Mouse (Mus musculus) ES-E14 (cell line): ENCODE results near the gene Tm4sf20. TPM values are rescaled to one million over a fixed set of nuclear protein-coding genes. Genes with fewer than 3 reads are reported as not detected.
A peak's percentile ranks its signal among the peaks of the same experiment; 100 is the strongest.

ENCODE experiments used
- DNase-seq: peaks from one replicate; pipeline ENCODE4 v3.0.0-alpha.2; 2013; ENCODE audit warnings: low read depth, low spot score
- H3K27ac ChIP-seq: 2 replicates; pipeline ENCODE4 v1.5.1; 2012; ENCODE audit warnings: low read depth, mild to moderate bottlenecking, low read length, moderate library complexity, mixed read lengths; ENCODE audit not compliant: poor library complexity, insufficient read depth, severe bottlenecking
- H3K36me3 ChIP-seq: 2 replicates; pipeline ENCODE4 v1.6.1; 2012; ENCODE audit warnings: mild to moderate bottlenecking, low read length, moderate library complexity, mixed read lengths; ENCODE audit not compliant: control insufficient read depth, poor library complexity, insufficient read depth, severe bottlenecking
- H3K4me1 ChIP-seq, 2 experiments: fragments of 150-350 bp in 1 of 2; sonication (generic) in 1 of 2; 2 replicates each; pipeline ENCODE4 v1.6.1; 2012; ENCODE audit warnings: low read length in 2 of 2, mild to moderate bottlenecking in 1 of 2, mixed read lengths in 1 of 2; ENCODE audit not compliant: control insufficient read depth in 2 of 2, insufficient read depth in 2 of 2, poor library complexity in 1 of 2
- H3K4me3 ChIP-seq, 2 experiments: fragments of 150-350 bp in 1 of 2; sonication (generic) in 1 of 2; 2 replicates each; pipeline ENCODE4 v1.5.1; 2012; ENCODE audit warnings: low read length in 2 of 2, low read depth in 1 of 2, mild to moderate bottlenecking in 1 of 2, mixed read lengths in 1 of 2; ENCODE audit not compliant: insufficient read depth in 1 of 2, poor library complexity in 1 of 2, severe bottlenecking in 1 of 2
- H3K9ac ChIP-seq: 2 replicates; pipeline ENCODE4 v1.6.1; 2012; ENCODE audit warnings: low read depth, mild to moderate bottlenecking, low read length, mixed read lengths; ENCODE audit not compliant: poor library complexity, insufficient read depth, severe bottlenecking
- H3K9me3 ChIP-seq: fragments of 150-350 bp; sonication (generic); 2 replicates; pipeline ENCODE4 v1.6.1; 2012; ENCODE audit warnings: low read depth, mild to moderate bottlenecking, low read length; ENCODE audit not compliant: control insufficient read depth, insufficient read depth
- CHD2 ChIP-seq: IDR thresholded peaks from 2 replicates; pipeline ENCODE4 v1.6.1; 2014; ENCODE audit warnings: mild to moderate bottlenecking, low read depth, low read length, inconsistent platforms
- HCFC1 ChIP-seq: IDR thresholded peaks from 2 replicates; pipeline ENCODE4 v1.6.1; 2012; ENCODE audit warnings: low read length, inconsistent platforms, borderline replicate concordance; ENCODE audit not compliant: insufficient read depth
- MAFK ChIP-seq: IDR thresholded peaks from 2 replicates; pipeline ENCODE4 v1.6.1; 2014; ENCODE audit warnings: mild to moderate bottlenecking, low read depth, low read length, inconsistent platforms; ENCODE audit not compliant: insufficient read depth
- ZC3H11A ChIP-seq: IDR thresholded peaks from 2 replicates; pipeline ENCODE4 v1.6.1; 2012; ENCODE audit warnings: low read depth, mild to moderate bottlenecking, inconsistent platforms, low read length, borderline replicate concordance
- ZNF384 ChIP-seq: IDR thresholded peaks from 2 replicates; pipeline ENCODE4 v1.6.1; 2012; ENCODE audit warnings: low read depth, low read length, inconsistent platforms
- in situ Hi-C, 2 experiments: fragments of 600-800 bp; cut with MboI; formaldehyde crosslinking; loops; one replicate each; pipeline ENCODE4 v1.15.1; 2025; ENCODE audit warnings: low sequenced_read_pairs in 2 of 2, inconsistent platforms in 1 of 2; ENCODE audit not compliant: unreplicated experiment in 2 of 2
- total RNA-seq: library from RNA; depleted of rRNA; stranded (reverse); fragments of 300-350 nt; gene quantifications from 2 replicates; pipeline ENCODE4 v1.2.3, GENCODE M21; 2012

Tm4sf20 gene
- total RNA-seq, 1 experiment: not detected

- H3K36me3 ChIP-seq: no peaks in the 10 kb centered on the region
- H3K27ac ChIP-seq: no peak overlapping the region
- H3K4me1 ChIP-seq: no peaks in the 10 kb centered on the region
- no peak overlapping the region for H3K4me3 ChIP-seq
- no peaks in the 10 kb centered on the region for H3K9me3 ChIP-seq
- H3K9ac ChIP-seq: no peak overlapping the region
- in situ Hi-C loops: loop anchor here (10.0 to 25.0 kb wide), 2 partner anchors 184 to 186 kb away; no protein-coding TSS in a partner anchor
- TF ChIP-seq HCFC1 (no peak), MAFK (no peak), CHD2 (no peak), ZC3H11A (no peak), ZNF384 (no peak)
- DNase-seq: no peak
These were observed 33.0 kb upstream of the Tm4sf20 start for GRCm38 (mm10) chr1:82801105-82801783.

- Histone ChIP-seq H3K9ac (no peak overlapping the region), H3K9me3 (no peaks in the 10 kb centered on the region), H3K4me3 (no peak overlapping the region), H3K27ac (no peak overlapping the region), H3K4me1 (no peaks in the 10 kb centered on the region), H3K36me3 (no peaks in the 10 kb centered on the region)
- DNase-seq: no peak
- in situ Hi-C loops: no loop called here
- TF ChIP-seq ZNF384 (no peak), ZC3H11A (no peak), CHD2 (no peak), HCFC1 (no peak), MAFK (no peak)
These were observed 30.7 kb upstream of the Tm4sf20 start for GRCm38 (mm10) chr1:82798922-82799321.

- Histone ChIP-seq H3K9ac (no peak overlapping the region), H3K36me3 (no peaks in the 10 kb centered on the region), H3K4me1 (no peaks in the 10 kb centered on the region), H3K4me3 (no peak overlapping the region), H3K27ac (no peak overlapping the region), H3K9me3 (no peaks in the 10 kb centered on the region)
- no peak for TF ChIP-seq CHD2
- TF ChIP-seq MAFK: no peak
- TF ChIP-seq ZC3H11A: no peak
- no peak for TF ChIP-seq HCFC1
- no peak for TF ChIP-seq ZNF384
- in situ Hi-C loops: no loop called here
- DNase-seq: no peak
These were observed 30.0 kb upstream of the Tm4sf20 start for GRCm38 (mm10) chr1:82798304-82798703.

GRCm38 (mm10) chr1:82797088-82797487, 28.8 kb upstream of the Tm4sf20 start:
- no peak overlapping the region for H3K9ac ChIP-seq
- in situ Hi-C loops: no loop called here
- no peaks in the 10 kb centered on the region for H3K4me1 ChIP-seq
- no peaks in the 10 kb centered on the region for H3K9me3 ChIP-seq
- no peaks in the 10 kb centered on the region for H3K36me3 ChIP-seq
- TF ChIP-seq HCFC1: no peak
- no peak for TF ChIP-seq ZC3H11A
- TF ChIP-seq ZNF384: no peak
- TF ChIP-seq MAFK: 0 out of 2 replicates have a peak, but pooled peaks have one; percentile 40
- TF ChIP-seq CHD2: no peak
- DNase-seq: no peak
- no peak overlapping the region for H3K27ac ChIP-seq
- no peak overlapping the region for H3K4me3 ChIP-seq
